Mouse (Mus musculus) lung, adult 18-20 months (tissue): ENCODE measurements around the gene Ppp2r2c.
A peak's percentile ranks its signal among the peaks of the same experiment; 100 is the strongest.

Experiments used
- DNase-seq, 2 experiments: peaks; one replicate each; pipeline ENCODE4 v3.0.0; 2022; ENCODE audit warnings: mixed read lengths in 2 of 2

Gene Ppp2r2c

GRCm38 (mm10) chr5:36898415-36899109 is 30.2 kb downstream of the Ppp2r2c start:
- no peak for DNase-seq

GRCm38 (mm10) chr5:36899392-36899791 is 31.1 kb downstream of the Ppp2r2c start:
- no peak for DNase-seq

DNA sequence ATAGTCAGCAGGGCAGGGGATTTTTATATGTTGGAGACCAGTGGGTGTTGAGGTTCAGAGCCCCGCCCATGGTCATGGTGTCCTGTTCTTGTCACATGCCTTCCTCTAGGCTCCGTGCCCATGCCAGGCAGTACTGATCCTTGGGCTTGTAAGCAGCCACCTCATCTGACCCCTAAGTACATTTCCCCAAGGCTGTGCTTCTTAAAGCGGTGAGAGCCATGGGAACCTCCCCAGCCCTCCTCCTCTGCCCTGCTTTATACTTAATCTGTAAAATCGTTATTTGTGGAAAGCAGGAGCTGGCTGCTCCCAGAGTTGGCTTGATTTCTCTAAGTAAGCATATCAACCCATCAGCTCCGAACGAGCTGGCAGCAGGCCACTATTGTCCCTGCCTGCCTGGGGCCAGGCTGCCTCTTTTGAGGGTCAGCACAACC is 31.9 kb downstream of the Ppp2r2c start:
- peak; percentile 23 to 35 for DNase-seq

GRCm38 (mm10) chr5:36902807-36903206 is 34.5 kb downstream of the Ppp2r2c start:
- DNase-seq: no peak

- DNase-seq: no peak
These were observed 35.8 kb downstream of the Ppp2r2c start for GRCm38 (mm10) chr5:36904131-36904530.

DNA sequence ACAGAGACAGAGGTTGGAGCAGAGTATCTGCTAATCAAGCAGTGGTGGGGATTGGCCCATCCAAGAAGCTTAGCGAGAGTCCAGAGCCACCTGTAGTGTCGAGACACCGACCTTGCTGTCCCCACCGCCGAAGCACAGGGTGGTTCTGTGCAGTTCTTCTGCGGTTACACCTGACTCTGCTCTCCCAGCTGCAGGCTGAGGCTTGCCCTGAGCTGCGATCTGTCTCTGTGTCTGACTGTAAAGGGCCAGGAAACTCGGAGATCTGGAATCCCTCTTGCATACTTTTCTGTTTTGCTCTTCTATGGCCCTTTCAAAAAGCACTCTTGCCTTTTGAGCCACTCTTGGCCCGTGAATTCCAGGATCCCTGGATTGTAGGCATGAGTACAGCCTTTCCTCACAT is 36.4 kb downstream of the Ppp2r2c start:
- DNase-seq: no peak

GRCm38 (mm10) chr5:36905216-36905615 is 36.9 kb downstream of the Ppp2r2c start:
- no peak for DNase-seq

GRCm38 (mm10) chr5:36907695-36908094 is 39.4 kb downstream of the Ppp2r2c start:
- no peak for DNase-seq

GRCm38 (mm10) chr5:36909545-36909944 is 41.2 kb downstream of the Ppp2r2c start:
- no peak for DNase-seq

DNA sequence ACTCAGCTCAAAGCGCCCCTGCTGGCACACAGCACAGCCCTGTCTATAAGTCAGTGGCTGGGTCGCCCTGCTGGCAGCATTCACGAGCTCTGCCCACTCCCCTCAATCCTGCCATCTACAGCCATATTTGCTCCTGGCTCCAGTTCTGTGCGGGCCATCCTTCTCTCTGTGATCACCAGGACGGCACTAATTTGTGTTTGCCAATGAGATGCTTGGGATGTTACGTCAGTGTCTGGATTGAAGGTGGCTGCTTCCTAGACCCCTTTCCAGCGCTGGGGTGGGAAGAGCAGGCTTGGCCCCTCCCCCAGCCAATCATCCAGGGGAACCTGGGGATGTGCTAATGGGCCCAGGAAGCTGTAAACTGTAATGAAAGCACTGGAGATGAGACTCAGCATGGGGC is 42.7 kb downstream of the Ppp2r2c start:
- no peak for DNase-seq

- no peak for DNase-seq
These were observed 43.5 kb downstream of the Ppp2r2c start for GRCm38 (mm10) chr5:36911759-36912352.

- DNase-seq: no peak
These were observed 44.4 kb downstream of the Ppp2r2c start for GRCm38 (mm10) chr5:36912602-36913310.

- DNase-seq: no peak
These were observed 46.9 kb downstream of the Ppp2r2c start for GRCm38 (mm10) chr5:36915256-36915655.

DNA sequence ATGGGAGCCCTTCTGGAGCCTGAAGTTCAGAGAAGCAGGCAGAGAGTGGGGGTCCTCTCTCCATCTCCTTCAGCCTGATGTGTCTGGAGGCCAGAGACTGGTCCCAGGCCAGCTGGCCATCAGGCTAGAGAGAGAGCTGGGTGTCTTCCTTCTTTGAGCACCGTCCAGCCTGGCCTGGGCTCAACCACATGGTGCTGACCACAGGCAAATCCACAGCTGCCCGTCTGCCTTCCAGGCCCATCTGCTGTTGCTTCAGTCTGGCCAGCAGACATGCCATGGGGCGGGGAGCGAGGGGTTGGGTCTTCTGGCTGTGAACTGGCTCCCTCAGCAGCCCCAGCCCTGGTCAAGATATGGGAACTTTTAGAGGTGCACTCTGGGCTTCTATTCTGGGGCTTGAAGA is 48.3 kb downstream of the Ppp2r2c start:
- no peak for DNase-seq

GRCm38 (mm10) chr5:36917245-36917644 is 48.9 kb downstream of the Ppp2r2c start:
- no peak for DNase-seq

DNA sequence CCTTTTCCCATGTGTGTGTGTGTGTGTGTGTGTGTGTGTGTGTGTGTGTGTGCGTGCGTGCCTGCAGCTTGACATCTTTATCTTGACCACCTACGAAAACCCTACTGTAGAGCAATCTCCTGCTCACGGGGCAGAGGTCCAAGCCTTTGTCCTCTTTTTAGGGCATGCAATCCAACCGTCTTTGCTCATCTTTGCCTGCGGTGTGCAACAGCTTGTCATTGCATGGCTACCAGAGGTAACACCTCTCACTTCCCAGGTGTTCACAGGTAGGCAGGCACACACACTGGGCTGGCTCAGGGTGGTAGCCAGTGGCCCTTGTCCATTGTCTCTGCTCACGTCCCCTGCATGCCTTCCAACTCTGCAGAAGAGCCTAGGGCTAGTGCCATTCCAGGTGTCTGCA is 49.7 kb downstream of the Ppp2r2c start:
- DNase-seq: no peak

GRCm38 (mm10) chr5:36920072-36920471 is 51.8 kb downstream of the Ppp2r2c start:
- no peak for DNase-seq

GRCm38 (mm10) chr5:36921871-36922270 is 53.6 kb downstream of the Ppp2r2c start:
- DNase-seq: no peak

GRCm38 (mm10) chr5:36922811-36923210 is 54.5 kb downstream of the Ppp2r2c start:
- DNase-seq: no peak

- DNase-seq: no peak
These were observed 55.8 kb downstream of the Ppp2r2c start for GRCm38 (mm10) chr5:36923826-36924700.

- DNase-seq: no peak
These were observed 60.4 kb downstream of the Ppp2r2c start for GRCm38 (mm10) chr5:36928701-36929100.

DNA sequence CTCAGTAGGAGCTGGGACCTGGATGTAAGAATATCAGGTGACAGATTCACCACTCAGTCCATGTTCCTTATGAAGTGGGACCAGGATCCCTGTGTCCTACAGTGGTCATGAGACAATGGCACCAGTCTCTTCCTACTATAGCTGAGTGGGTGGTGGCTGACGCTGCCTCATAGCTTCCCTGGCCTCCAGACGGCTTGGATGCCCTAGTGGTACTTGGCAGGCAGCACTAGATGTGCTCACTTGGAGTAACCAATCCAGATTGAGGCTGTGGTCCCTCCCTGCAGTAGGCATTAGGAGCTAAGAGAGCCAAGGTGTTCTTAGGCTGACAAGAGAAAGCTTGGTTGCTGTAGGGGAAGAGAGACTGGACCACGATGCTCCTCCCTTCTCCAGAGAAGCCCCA is 61.1 kb downstream of the Ppp2r2c start:
- no peak for DNase-seq

GRCm38 (mm10) chr5:36933383-36933782 is 65.1 kb downstream of the Ppp2r2c start:
- DNase-seq: no peak
